Mouse (Mus musculus): Measurements from ENCODE around the gene Tiam2. TPM values are rescaled to one million over a fixed set of nuclear protein-coding genes. Genes with fewer than 3 reads are reported as not detected.
A peak's percentile ranks its signal among the peaks of the same experiment; 100 is the strongest.
"Not testable (repeated sequence)": the region's sequence is repeated elsewhere in the genome, so short reads cannot be mapped to it uniquely, and the experiment has no call there.

Tiam2 gene
- polyA plus RNA-seq, 1 experiment from 2014 or later, result 2.9 TPM

DNA sequence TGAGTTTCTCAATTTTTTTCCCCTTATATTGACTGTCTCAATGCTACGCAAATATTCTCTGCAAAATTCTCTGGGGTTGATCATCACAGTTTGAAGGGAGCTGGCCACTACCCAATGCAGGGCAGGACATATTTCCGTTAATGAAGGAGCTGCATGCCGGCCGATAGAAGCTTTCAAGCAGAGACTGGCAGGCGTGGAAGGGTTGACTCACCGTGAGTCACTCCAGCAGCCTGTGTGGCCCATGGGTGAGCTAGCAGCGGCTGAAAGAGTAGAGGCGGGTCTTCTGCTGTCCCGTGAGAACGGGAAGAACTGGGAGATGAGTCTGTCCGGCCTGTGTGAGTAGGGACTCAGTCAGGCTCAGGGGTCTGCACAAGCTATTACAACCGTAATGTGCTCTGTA is 23.6 kb downstream of the Tiam2 start:
- no peaks in the 10 kb centered on the region for H3K27me3 ChIP-seq (ENCODE audit: low read depth, poor library complexity, severe bottlenecking)
- no peak overlapping the region for H3K27ac ChIP-seq (replicated peaks)
- DNase-seq (ENCODE audit: low spot score), result no peak
- H3K36me3 ChIP-seq, result no peaks in the 10 kb centered on the region
- H3K4me1 ChIP-seq, result peaks cover 8% of the 10 kb centered on the region
- no peak overlapping the region for H3K4me3 ChIP-seq
- no peaks in the 10 kb centered on the region for H3K9me3 ChIP-seq (replicated peaks)
- 78% methylated on average over 12 of the region's 12 CpGs for whole genome bisulfite sequencing

DNA sequence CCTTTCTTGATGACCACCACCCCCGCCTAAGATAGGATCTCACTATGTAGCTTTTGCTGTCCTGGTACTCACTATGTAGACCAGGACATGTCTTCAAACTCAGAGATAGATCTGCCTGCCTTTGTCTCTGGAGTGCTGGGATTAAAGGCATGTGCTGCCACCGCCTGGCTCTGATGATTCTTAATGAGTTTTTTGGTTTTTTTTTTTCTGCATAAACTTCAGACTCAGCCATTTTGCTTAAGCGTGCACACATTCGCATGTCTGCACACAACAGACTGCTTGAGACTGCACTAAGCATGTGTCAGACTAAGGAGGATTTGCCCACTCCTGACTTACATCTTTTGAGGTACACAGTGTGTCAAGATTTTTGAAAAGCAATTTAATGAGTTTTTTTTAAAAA is 24.0 kb downstream of the Tiam2 start:
- Histone ChIP-seq H3K27ac (replicated peaks) (no peak overlapping the region), H3K27me3 (ENCODE audit: low read depth, poor library complexity, severe bottlenecking) (no peaks in the 10 kb centered on the region), H3K4me3 (no peak overlapping the region), H3K4me1 (peaks cover 11% of the 10 kb centered on the region), H3K9me3 (replicated peaks) (no peaks in the 10 kb centered on the region), H3K36me3 (no peaks in the 10 kb centered on the region)
- WGBS, result 90% methylated on average over 4 of the region's 4 CpGs
- DNase-seq (ENCODE audit: low spot score), result no peak

DNA sequence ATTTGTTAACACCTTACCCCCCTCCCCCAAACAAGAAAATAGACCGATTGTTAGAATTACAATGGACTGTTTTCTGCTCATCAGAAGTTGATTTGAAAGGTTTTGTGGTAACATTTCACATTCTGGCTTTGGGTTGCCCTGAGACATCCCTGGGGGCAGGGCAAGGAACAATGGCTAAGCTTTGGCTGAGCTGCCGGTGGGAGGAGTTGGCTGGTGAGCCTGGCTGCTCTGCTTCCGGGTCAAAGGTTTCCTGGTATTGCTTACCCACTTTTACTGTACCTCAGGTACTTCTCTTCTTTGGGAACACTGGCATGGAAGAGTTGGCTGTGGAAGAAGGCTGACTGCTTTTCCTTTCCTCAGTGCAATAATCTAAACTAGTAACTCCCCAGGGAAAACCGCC is 25.3 kb downstream of the Tiam2 start:
- no peak for DNase-seq (ENCODE audit: low spot score)
- 71% methylated on average over 4 of the region's 4 CpGs for WGBS
- Histone ChIP-seq H3K27ac (replicated peaks) (no peak overlapping the region), H3K36me3 (no peaks in the 10 kb centered on the region), H3K4me1 (peaks cover 20% of the 10 kb centered on the region), H3K27me3 (ENCODE audit: low read depth, poor library complexity, severe bottlenecking) (no peaks in the 10 kb centered on the region), H3K4me3 (no peak overlapping the region), H3K9me3 (replicated peaks) (no peaks in the 10 kb centered on the region)

GRCm38 (mm10) chr17:3353141-3353540 is 26.8 kb downstream of the Tiam2 start:
- not testable (repeated sequence) for DNase-seq (ENCODE audit: low spot score); H3K9me3 ChIP-seq (replicated peaks); H3K4me3 ChIP-seq; H3K27ac ChIP-seq (replicated peaks); H3K36me3 ChIP-seq; H3K27me3 ChIP-seq (ENCODE audit: low read depth, poor library complexity, severe bottlenecking)
- H3K4me1 ChIP-seq, result peaks cover 26% of the 10 kb centered on the region
- WGBS, result 97% methylated on average over 10 of the region's 10 CpGs

GRCm38 (mm10) chr17:3354856-3355255 is 28.5 kb downstream of the Tiam2 start:
- H3K27me3 ChIP-seq (ENCODE audit: low read depth, poor library complexity, severe bottlenecking), result no peaks in the 10 kb centered on the region
- 58% methylated on average over 3 of the region's 3 CpGs for WGBS
- no peaks in the 10 kb centered on the region for H3K36me3 ChIP-seq
- H3K4me1 ChIP-seq, result peaks cover 26% of the 10 kb centered on the region
- H3K27ac ChIP-seq (replicated peaks), result no peak overlapping the region
- no peaks in the 10 kb centered on the region for H3K9me3 ChIP-seq (replicated peaks)
- H3K4me3 ChIP-seq, result no peak overlapping the region
- peak; percentile 28 for DNase-seq (ENCODE audit: low spot score)

GRCm38 (mm10) chr17:3356633-3357365 is 30.4 kb downstream of the Tiam2 start:
- DNase-seq (ENCODE audit: low spot score), result no peak
- no peaks in the 10 kb centered on the region for H3K36me3 ChIP-seq
- no peak overlapping the region for H3K4me3 ChIP-seq
- H3K27ac ChIP-seq (replicated peaks), result no peak overlapping the region
- H3K4me1 ChIP-seq, result peaks cover 28% of the 10 kb centered on the region
- no peaks in the 10 kb centered on the region for H3K9me3 ChIP-seq (replicated peaks)
- WGBS, result 82% methylated on average over 8 of the region's 8 CpGs
- H3K27me3 ChIP-seq (ENCODE audit: low read depth, poor library complexity, severe bottlenecking), result no peaks in the 10 kb centered on the region

GRCm38 (mm10) chr17:3360236-3360635 is 33.9 kb downstream of the Tiam2 start:
- DNase-seq (ENCODE audit: low spot score), result no peak
- WGBS, result 51% methylated on average over 1 of the region's 1 CpGs

DNA sequence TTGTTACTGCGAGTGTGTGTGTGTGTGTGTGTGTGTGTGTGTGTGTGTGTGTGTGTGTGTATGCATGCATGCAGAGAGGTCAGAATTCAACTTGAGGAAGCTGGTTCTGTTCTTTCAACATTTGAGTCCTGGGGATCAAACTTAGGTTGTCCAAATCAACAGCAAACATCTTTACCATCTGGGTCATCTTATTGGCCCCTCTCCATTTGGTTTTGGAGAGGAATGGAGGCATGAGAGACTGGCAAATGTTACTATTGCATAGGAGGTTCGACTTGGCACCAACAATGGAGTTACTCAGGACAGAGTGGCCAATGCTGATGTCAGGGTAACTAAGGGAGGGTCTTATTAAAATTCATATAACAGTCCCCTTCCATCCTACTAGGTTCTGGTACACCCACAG is 35.4 kb downstream of the Tiam2 start:
- Histone ChIP-seq H3K27ac (replicated peaks) (no peak overlapping the region), H3K9me3 (replicated peaks) (0 out of 2 replicates have a peak, but pooled peaks cover 3% of the 10 kb centered on the region), H3K4me1 (peaks cover 14% of the 10 kb centered on the region), H3K36me3 (no peaks in the 10 kb centered on the region), H3K27me3 (ENCODE audit: low read depth, poor library complexity, severe bottlenecking) (no peaks in the 10 kb centered on the region), H3K4me3 (no peak overlapping the region)
- 83% methylated on average over 2 of the region's 2 CpGs for WGBS
- DNase-seq (ENCODE audit: low spot score), result no peak

More at GRCm38 (mm10) chr17:3360236-3360635, 33.9 kb downstream of the Tiam2 start:
- Histone ChIP-seq H3K4me1 (peaks cover 22% of the 10 kb centered on the region), H3K27me3 (ENCODE audit: low read depth, poor library complexity, severe bottlenecking) (no peaks in the 10 kb centered on the region), H3K9me3 (replicated peaks) (0 out of 2 replicates have a peak, but pooled peaks cover 3% of the 10 kb centered on the region), H3K4me3 (no peak overlapping the region), H3K36me3 (no peaks in the 10 kb centered on the region), H3K27ac (replicated peaks) (no peak overlapping the region)

DNA sequence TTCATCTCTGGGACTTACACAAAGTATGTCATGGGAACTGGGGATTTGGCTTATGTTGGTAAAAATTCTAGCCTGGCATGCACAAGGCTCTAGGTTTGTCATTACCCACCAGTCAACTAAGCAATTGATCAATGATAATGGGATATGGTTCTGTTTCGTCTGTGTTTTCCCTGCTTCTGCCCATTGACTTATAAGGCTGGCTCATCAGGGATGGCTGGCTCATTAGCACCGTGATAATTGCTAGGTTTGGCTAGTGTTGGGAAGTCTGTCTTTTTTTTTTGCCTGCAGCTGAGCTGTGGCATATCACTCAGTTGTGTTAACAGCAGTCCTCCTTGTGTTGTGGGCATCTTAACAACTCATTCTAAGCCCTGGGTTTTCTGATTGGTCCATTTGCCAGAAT is 36.8 kb downstream of the Tiam2 start:
- WGBS, result 87% methylated on average over 2 of the region's 2 CpGs
- Histone ChIP-seq H3K4me1 (peaks cover 8% of the 10 kb centered on the region), H3K4me3 (no peak overlapping the region), H3K9me3 (replicated peaks) (0 out of 2 replicates have a peak, but pooled peaks cover 3% of the 10 kb centered on the region), H3K27ac (replicated peaks) (no peak overlapping the region), H3K36me3 (no peaks in the 10 kb centered on the region), H3K27me3 (ENCODE audit: low read depth, poor library complexity, severe bottlenecking) (no peaks in the 10 kb centered on the region)
- DNase-seq (ENCODE audit: low spot score), result no peak

DNA sequence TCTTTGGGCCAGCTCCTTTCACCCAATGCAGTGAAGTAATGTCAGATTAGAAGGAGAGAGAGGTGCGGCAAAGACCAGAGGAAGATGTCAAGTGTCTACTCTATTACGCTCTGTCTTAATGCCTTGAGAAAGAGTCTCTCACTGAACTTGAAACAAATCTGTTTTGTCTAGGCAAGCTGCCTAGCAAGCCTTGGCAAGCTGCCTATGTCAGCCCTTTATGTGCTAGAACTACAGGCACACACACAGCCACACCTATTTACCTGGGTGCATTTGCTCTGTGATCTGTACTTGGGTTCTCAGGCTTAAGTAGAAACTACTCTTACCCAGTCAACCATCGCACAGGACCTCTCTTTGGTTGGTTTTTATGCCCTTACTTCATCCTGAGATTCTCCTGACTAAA is 40.4 kb downstream of the Tiam2 start:
- 0 out of 2 replicates have a peak, but pooled peaks cover 3% of the 10 kb centered on the region for H3K9me3 ChIP-seq (replicated peaks)
- WGBS, result 94% methylated on average over 3 of the region's 3 CpGs
- no peak for DNase-seq (ENCODE audit: low spot score)
- H3K36me3 ChIP-seq, result no peaks in the 10 kb centered on the region
- no peaks in the 10 kb centered on the region for H3K4me1 ChIP-seq
- no peak overlapping the region for H3K27ac ChIP-seq (replicated peaks)
- no peaks in the 10 kb centered on the region for H3K27me3 ChIP-seq (ENCODE audit: low read depth, poor library complexity, severe bottlenecking)
- H3K4me3 ChIP-seq, result no peak overlapping the region

DNA sequence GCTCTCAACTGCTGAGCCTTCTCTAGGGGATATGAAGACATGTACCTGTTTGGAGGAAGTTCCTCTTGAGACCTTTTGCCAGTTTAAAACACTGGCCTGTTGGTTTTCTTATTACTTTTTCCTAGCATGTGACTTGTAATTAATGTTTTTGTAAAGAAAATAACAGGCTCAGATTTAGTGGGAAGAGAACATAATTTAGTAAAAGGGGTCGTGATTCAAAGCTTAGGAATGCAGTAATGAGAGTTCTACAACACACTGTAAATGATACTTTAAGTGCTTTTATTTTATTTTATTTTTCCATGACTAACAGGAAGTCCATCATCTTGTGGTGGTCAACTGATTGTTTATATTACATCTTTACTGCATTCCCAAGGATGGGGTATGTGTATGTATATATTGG is 42.0 kb downstream of the Tiam2 start:
- Histone ChIP-seq H3K27ac (replicated peaks) (no peak overlapping the region), H3K36me3 (no peaks in the 10 kb centered on the region), H3K9me3 (replicated peaks) (no peaks in the 10 kb centered on the region), H3K4me1 (no peaks in the 10 kb centered on the region), H3K4me3 (no peak overlapping the region), H3K27me3 (ENCODE audit: low read depth, poor library complexity, severe bottlenecking) (no peaks in the 10 kb centered on the region)
- DNase-seq (ENCODE audit: low spot score), result no peak
- 92% methylated on average over 1 of the region's 1 CpGs for WGBS

GRCm38 (mm10) chr17:3369631-3370030 is 43.3 kb downstream of the Tiam2 start:
- H3K27ac ChIP-seq (replicated peaks), result no peak overlapping the region
- no peaks in the 10 kb centered on the region for H3K9me3 ChIP-seq (replicated peaks)
- H3K4me3 ChIP-seq, result no peak overlapping the region
- DNase-seq (ENCODE audit: low spot score), result no peak
- 88% methylated on average over 4 of the region's 4 CpGs for WGBS
- no peaks in the 10 kb centered on the region for H3K36me3 ChIP-seq
- no peaks in the 10 kb centered on the region for H3K27me3 ChIP-seq (ENCODE audit: low read depth, poor library complexity, severe bottlenecking)
- no peaks in the 10 kb centered on the region for H3K4me1 ChIP-seq

- no peaks in the 10 kb centered on the region for H3K9me3 ChIP-seq (replicated peaks)
- 69% methylated on average over 2 of the region's 2 CpGs for WGBS
- no peak overlapping the region for H3K4me3 ChIP-seq
- no peaks in the 10 kb centered on the region for H3K27me3 ChIP-seq (ENCODE audit: low read depth, poor library complexity, severe bottlenecking)
- no peak overlapping the region for H3K27ac ChIP-seq (replicated peaks)
- H3K36me3 ChIP-seq, result no peaks in the 10 kb centered on the region
- peaks cover 16% of the 10 kb centered on the region for H3K4me1 ChIP-seq
- no peak for DNase-seq (ENCODE audit: low spot score)
These were observed 52.2 kb downstream of the Tiam2 start for GRCm38 (mm10) chr17:3378606-3379005.

Measured in midbrain, embryonic 10.5 days (tissue).